Mouse (Mus musculus) intestine, postnatal 0 days (tissue): ENCODE measurements around the gene Ermap. TPM values are rescaled to one million over a fixed set of nuclear protein-coding genes. Genes with fewer than 3 reads are reported as not detected.
A peak's percentile ranks its signal among the peaks of the same experiment; 100 is the strongest.

Experiments used
- ATAC-seq: fragments of 200-750 bp; cut with Nextera tagmentation; 2 replicates; pipeline ENCODE4 v1.8.0; 2017; ENCODE audit warnings: mild to moderate bottlenecking, moderate TSS enrichment, moderate library complexity
- H3K27ac ChIP-seq: fragments of 300-500 bp; sonication (generic); 2 replicates; pipeline ENCODE4 v1.5.1; 2014; ENCODE audit warnings: mild to moderate bottlenecking, low read depth, low read length, moderate library complexity
- H3K27me3 ChIP-seq: fragments of 300-500 bp; sonication (generic); replicated peaks from 2 replicates; pipeline ENCODE4 v1.6.1; 2014; ENCODE audit warnings: low read length, mixed read lengths; ENCODE audit not compliant: control insufficient read depth, insufficient read depth
- H3K36me3 ChIP-seq: fragments of 300-500 bp; sonication (generic); 2 replicates; pipeline ENCODE4 v1.6.1; 2014; ENCODE audit warnings: mild to moderate bottlenecking, moderate library complexity; ENCODE audit not compliant: control insufficient read depth, insufficient read depth
- H3K4me1 ChIP-seq: fragments of 300-500 bp; sonication (generic); replicated peaks from 2 replicates; pipeline ENCODE4 v1.6.1; 2014; ENCODE audit warnings: antibody characterized with exemption, low read length, mixed read lengths; ENCODE audit not compliant: control insufficient read depth, insufficient read depth
- H3K4me2 ChIP-seq: fragments of 300-500 bp; sonication (generic); replicated peaks from 2 replicates; pipeline ENCODE4 v1.6.1; 2014; ENCODE audit warnings: low read depth, mild to moderate bottlenecking, moderate library complexity
- H3K4me3 ChIP-seq: fragments of 300-500 bp; sonication (generic); 2 replicates; pipeline ENCODE4 v1.5.1; 2014; ENCODE audit warnings: low read depth, low read length
- H3K9ac ChIP-seq: fragments of 300-500 bp; sonication (generic); 2 replicates; pipeline ENCODE4 v1.6.1; 2014; ENCODE audit warnings: mild to moderate bottlenecking, low read depth, low read length
- H3K9me3 ChIP-seq: fragments of 300-500 bp; sonication (generic); 2 replicates; pipeline ENCODE4 v1.6.1; 2016; ENCODE audit warnings: mixed run types; ENCODE audit not compliant: control insufficient read depth
- CTCF ChIP-seq: sonication (generic); IDR thresholded peaks from 2 replicates; pipeline ENCODE4 v1.5.1; 2016; ENCODE audit warnings: low read depth, mild to moderate bottlenecking, control low read depth, antibody characterized with exemption, moderate library complexity
- WGBS: fragments of 180-500 bp; shearing (Covaris S2); extraction: QIAGEN DNeasy Blood & Tissue Kit; methylation state at CpG from one replicate; pipeline ENCODE4 v1.1.7; 2014; 5-methylcytosine and 5-hydroxymethylcytosine counted together
- polyA plus RNA-seq: library from polyadenylated mRNA; unstranded; fragments of >200 nt; fragmentation: Nextera tagmentation; extraction: Ambion mirVana; gene quantifications from 2 replicates; pipeline ENCODE4 v1.2.1, GENCODE M21; 2015

The Ermap gene
- polyA plus RNA-seq, 1 experiment from 2014 or later, result 0.18 TPM

GRCm38 (mm10) chr4:119165916-119166315 is 23.9 kb downstream of the Ermap start:
- Histone ChIP-seq H3K4me2 (no peak overlapping the region), H3K27ac (no peak overlapping the region), H3K4me1 (no peaks in the 10 kb centered on the region), H3K36me3 (peaks cover 9% of the 10 kb centered on the region), H3K27me3 (no peaks in the 10 kb centered on the region), H3K4me3 (no peak overlapping the region), H3K9me3 (no peaks in the 10 kb centered on the region), H3K9ac (no peak overlapping the region)
- no peak for TF ChIP-seq CTCF
- WGBS, result 74% methylated on average over 7 of the region's 7 CpGs
- no peak for ATAC-seq

- ATAC-seq, result no peak
- 77% methylated on average over 4 of the region's 4 CpGs for WGBS
- peak; percentile 30; the same call in 1 of the 2 replicates for TF ChIP-seq CTCF
- no peak overlapping the region for H3K4me2 ChIP-seq
- H3K4me3 ChIP-seq, result no peak overlapping the region
- no peak overlapping the region for H3K27ac ChIP-seq
- no peaks in the 10 kb centered on the region for H3K36me3 ChIP-seq
- no peaks in the 10 kb centered on the region for H3K4me1 ChIP-seq
- no peak overlapping the region for H3K9ac ChIP-seq
- H3K9me3 ChIP-seq, result no peaks in the 10 kb centered on the region
- no peaks in the 10 kb centered on the region for H3K27me3 ChIP-seq
These were observed 26.8 kb downstream of the Ermap start for GRCm38 (mm10) chr4:119162990-119163389.

GRCm38 (mm10) chr4:119161358-119161757 is 28.5 kb downstream of the Ermap start:
- H3K4me1 ChIP-seq, result no peaks in the 10 kb centered on the region
- no peak for TF ChIP-seq CTCF
- no peak overlapping the region for H3K9ac ChIP-seq
- H3K9me3 ChIP-seq, result no peaks in the 10 kb centered on the region
- no peak overlapping the region for H3K4me3 ChIP-seq
- ATAC-seq, result no peak
- H3K36me3 ChIP-seq, result no peaks in the 10 kb centered on the region
- WGBS, result 74% methylated on average over 3 of the region's 3 CpGs
- H3K4me2 ChIP-seq, result no peak overlapping the region
- H3K27me3 ChIP-seq, result no peaks in the 10 kb centered on the region
- H3K27ac ChIP-seq, result no peak overlapping the region

GRCm38 (mm10) chr4:119157891-119158290 is 31.9 kb downstream of the Ermap start:
- 40% methylated on average over 5 of the region's 5 CpGs for WGBS
- Histone ChIP-seq H3K27me3 (no peaks in the 10 kb centered on the region), H3K4me1 (no peaks in the 10 kb centered on the region), H3K9ac (no peak overlapping the region), H3K27ac (no peak overlapping the region), H3K36me3 (no peaks in the 10 kb centered on the region), H3K4me3 (no peak overlapping the region), H3K9me3 (no peaks in the 10 kb centered on the region), H3K4me2 (no peak overlapping the region)
- peak; percentile 81 for ATAC-seq
- no peak for TF ChIP-seq CTCF

GRCm38 (mm10) chr4:119157186-119157585 is 32.6 kb downstream of the Ermap start:
- Histone ChIP-seq H3K9me3 (no peaks in the 10 kb centered on the region), H3K4me1 (no peaks in the 10 kb centered on the region), H3K27me3 (no peaks in the 10 kb centered on the region), H3K27ac (no peak overlapping the region), H3K9ac (no peak overlapping the region), H3K36me3 (no peaks in the 10 kb centered on the region), H3K4me2 (no peak overlapping the region), H3K4me3 (no peak overlapping the region)
- no peak for ATAC-seq
- WGBS, result 34% methylated on average over 2 of the region's 2 CpGs
- TF ChIP-seq CTCF, result peak; percentile 70

- Histone ChIP-seq H3K27me3 (no peaks in the 10 kb centered on the region; the same call in 1 of the 2 replicates), H3K4me2 (no peak overlapping the region), H3K27ac (no peak overlapping the region), H3K36me3 (no peaks in the 10 kb centered on the region), H3K9ac (no peak overlapping the region), H3K4me3 (no peak overlapping the region), H3K9me3 (no peaks in the 10 kb centered on the region), H3K4me1 (no peaks in the 10 kb centered on the region)
- WGBS, result 75% methylated on average over 11 of the region's 11 CpGs
- no peak for TF ChIP-seq CTCF
- ATAC-seq, result no peak
These were observed 41.1 kb downstream of the Ermap start for GRCm38 (mm10) chr4:119148741-119149140.

GRCm38 (mm10) chr4:119147347-119147746 is 42.5 kb downstream of the Ermap start:
- no peak overlapping the region for H3K4me2 ChIP-seq
- H3K4me3 ChIP-seq, result no peak overlapping the region
- 43% methylated on average over 5 of the region's 5 CpGs for WGBS
- H3K27ac ChIP-seq, result no peak overlapping the region
- peaks cover 4% of the 10 kb centered on the region; the same call in 1 of the 2 replicates for H3K27me3 ChIP-seq
- H3K9ac ChIP-seq, result no peak overlapping the region
- no peaks in the 10 kb centered on the region for H3K9me3 ChIP-seq
- no peaks in the 10 kb centered on the region for H3K4me1 ChIP-seq
- ATAC-seq, result peak; percentile 69
- no peaks in the 10 kb centered on the region for H3K36me3 ChIP-seq
- no peak for TF ChIP-seq CTCF
